Mouse (Mus musculus) liver, adult 2 months (tissue): ENCODE data around the gene Tbcc.

ENCODE experiments used
- CTCF ChIP-seq: fragments of 200-500 bp; IDR thresholded peaks from 2 replicates; pipeline ENCODE4 v1.5.1; 2011; ENCODE audit warnings: low read depth, low read length, control low read depth
- POLR2A ChIP-seq: fragments of 200-500 bp; IDR thresholded peaks from 2 replicates; pipeline ENCODE4 v1.6.1; 2011; ENCODE audit warnings: low read length, control low read depth; ENCODE audit not compliant: insufficient read depth; ENCODE audit errors: extremely low read depth

GRCm38 (mm10) chr17:46926941-46927340 lies 36.5 kb downstream of the Tbcc start:
- TF ChIP-seq CTCF (no peak), POLR2A (no peak)
